Mouse (Mus musculus): ENCODE results near the gene Ttll5. TPM values are rescaled to one million over a fixed set of nuclear protein-coding genes. Genes with fewer than 3 reads are reported as not detected.

Gene Ttll5
- polyA plus RNA-seq, 2 experiments = 5.6 to 6.4 TPM

GRCm38 (mm10) chr12:85869423-85869822 is 45.0 kb downstream of the Ttll5 start:
- Histone ChIP-seq H3K4me1 (replicated peaks; ENCODE audit: control insufficient read depth in 2 of 2, insufficient read depth in 2 of 2, low read length in 1 of 2) (no peaks in the 10 kb centered on the region), H3K27me3 (ENCODE audit: control insufficient read depth, insufficient read depth, low read length) (no peaks in the 10 kb centered on the region), H3K4me3 (ENCODE audit: insufficient read depth in 1 of 2, low read depth in 2 of 2, low read length in 2 of 2) (no peak overlapping the region), H3K9me3 (ENCODE audit: control insufficient read depth, low read length) (no peaks in the 10 kb centered on the region), H3K4me2 (ENCODE audit: low read depth) (no peak overlapping the region), H3K9ac (replicated peaks) (no peak overlapping the region), H3K27ac (no peak overlapping the region), H3K36me3 (replicated peaks; ENCODE audit: control insufficient read depth, insufficient read depth, low read depth) (no peaks in the 10 kb centered on the region)
- no peak for DNase-seq (ENCODE audit: low read depth in 3 of 3, low spot score in 3 of 3)
- TF ChIP-seq CTCF (IDR thresholded peaks at IDR 0.05; ENCODE audit: low read depth) (no peak), EP300 (IDR thresholded peaks at IDR 0.05; ENCODE audit: low read depth) (no peak)
- ATAC-seq (ENCODE audit: insufficient read depth) = no peak
- WGBS (ENCODE audit: insufficient replicate concordance) = 75% methylated on average over 6 of the region's 6 CpGs

DNA sequence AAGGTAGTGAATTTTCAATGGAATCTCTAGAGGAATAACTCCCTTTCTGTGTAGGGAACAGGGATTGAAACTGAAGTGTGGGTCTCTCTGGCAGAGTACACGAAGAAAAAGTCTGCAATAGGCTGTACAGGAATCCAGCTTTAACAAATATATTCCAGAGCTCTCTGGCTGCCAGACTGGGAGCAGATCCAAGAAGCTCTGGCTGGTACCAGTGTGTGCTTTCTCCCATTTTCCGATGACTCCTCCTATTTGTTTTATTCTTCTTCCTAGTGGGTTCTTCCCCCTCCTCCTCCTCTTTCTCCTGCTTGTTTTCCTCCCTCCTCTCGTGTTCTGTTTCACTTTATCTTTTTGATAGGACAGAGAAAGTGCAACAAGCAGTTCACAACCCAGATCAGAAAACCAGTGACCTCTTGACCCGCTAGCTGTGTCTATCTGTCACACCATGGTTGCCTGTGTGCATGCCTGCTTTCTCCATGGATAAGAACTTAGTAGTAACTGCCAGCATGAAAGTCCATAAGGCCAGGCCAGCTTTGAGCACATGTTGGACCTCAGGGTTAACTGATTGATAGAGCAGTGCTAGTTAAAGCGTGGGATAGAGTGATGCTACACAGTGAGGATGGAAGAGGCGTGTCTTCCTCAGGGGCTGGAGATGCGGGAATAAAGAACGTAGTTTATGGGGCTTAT is 55.3 kb downstream of the Ttll5 start:
- Histone ChIP-seq H3K4me2 (ENCODE audit: low read depth) (no peak overlapping the region), H3K36me3 (replicated peaks; ENCODE audit: control insufficient read depth, insufficient read depth, low read depth) (peaks cover 5% of the 10 kb centered on the region; the same call in 1 of the 2 replicates), H3K27me3 (ENCODE audit: control insufficient read depth, insufficient read depth, low read length) (no peaks in the 10 kb centered on the region), H3K4me3 (ENCODE audit: insufficient read depth in 1 of 2, low read depth in 2 of 2, low read length in 2 of 2) (no peak overlapping the region), H3K9me3 (ENCODE audit: control insufficient read depth, low read length) (no peaks in the 10 kb centered on the region), H3K4me1 (replicated peaks; ENCODE audit: control insufficient read depth in 2 of 2, insufficient read depth in 2 of 2, low read length in 1 of 2) (no peaks in the 10 kb centered on the region), H3K27ac (no peak overlapping the region), H3K9ac (replicated peaks) (no peak overlapping the region)
- no peak for TF ChIP-seq CTCF (IDR thresholded peaks at IDR 0.05; ENCODE audit: low read depth)
- TF ChIP-seq EP300 (IDR thresholded peaks at IDR 0.05; ENCODE audit: low read depth) = no peak
- WGBS (ENCODE audit: insufficient replicate concordance) = 74% methylated on average over 8 of the region's 8 CpGs
- DNase-seq (ENCODE audit: low read depth in 3 of 3, low spot score in 3 of 3) (no peak), ATAC-seq (ENCODE audit: insufficient read depth) (no peak)

GRCm38 (mm10) chr12:85885024-85885423 is 60.6 kb downstream of the Ttll5 start:
- Histone ChIP-seq H3K36me3 (replicated peaks; ENCODE audit: control insufficient read depth, insufficient read depth, low read depth) (no peaks in the 10 kb centered on the region), H3K4me1 (replicated peaks; ENCODE audit: control insufficient read depth in 2 of 2, insufficient read depth in 2 of 2, low read length in 1 of 2) (no peaks in the 10 kb centered on the region), H3K4me2 (ENCODE audit: low read depth) (no peak overlapping the region), H3K27me3 (ENCODE audit: control insufficient read depth, insufficient read depth, low read length) (no peaks in the 10 kb centered on the region), H3K9ac (replicated peaks) (no peak overlapping the region), H3K4me3 (ENCODE audit: insufficient read depth in 1 of 2, low read depth in 2 of 2, low read length in 2 of 2) (no peak overlapping the region), H3K27ac (no peak overlapping the region), H3K9me3 (ENCODE audit: control insufficient read depth, low read length) (no peaks in the 10 kb centered on the region)
- TF ChIP-seq CTCF (IDR thresholded peaks at IDR 0.05; ENCODE audit: low read depth) = no peak
- ATAC-seq (ENCODE audit: insufficient read depth) (no peak), DNase-seq (ENCODE audit: low read depth in 3 of 3, low spot score in 3 of 3) (no peak)
- WGBS (ENCODE audit: insufficient replicate concordance) = 71% methylated on average over 3 of the region's 3 CpGs

- ATAC-seq (ENCODE audit: insufficient read depth) (no peak), DNase-seq (ENCODE audit: low read depth in 3 of 3, low spot score in 3 of 3) (no peak)
- no peak overlapping the region for H3K27ac ChIP-seq
Measured at GRCm38 (mm10) chr12:85890054-85890453, 65.6 kb downstream of the Ttll5 start.

GRCm38 (mm10) chr12:85903986-85904385 is 79.5 kb downstream of the Ttll5 start:
- H3K36me3 ChIP-seq (replicated peaks; ENCODE audit: control insufficient read depth, insufficient read depth, low read depth) = no peaks in the 10 kb centered on the region
- TF ChIP-seq EP300 (IDR thresholded peaks at IDR 0.05; ENCODE audit: low read depth) (no peak), CTCF (IDR thresholded peaks at IDR 0.05; ENCODE audit: low read depth) (no peak)
- no peak overlapping the region for H3K9ac ChIP-seq (replicated peaks)
- H3K9me3 ChIP-seq (ENCODE audit: control insufficient read depth, low read length) = no peaks in the 10 kb centered on the region
- H3K4me1 ChIP-seq (replicated peaks; ENCODE audit: control insufficient read depth in 2 of 2, insufficient read depth in 2 of 2, low read length in 1 of 2) = peaks cover 0 to 2% of the 10 kb centered on the region in 2 experiments; a peak in 1 of 4 replicates
- no peak overlapping the region for H3K4me3 ChIP-seq (ENCODE audit: insufficient read depth in 1 of 2, low read depth in 2 of 2, low read length in 2 of 2)
- WGBS (ENCODE audit: insufficient replicate concordance) = 69% methylated on average over 6 of the region's 6 CpGs
- no peak overlapping the region for H3K4me2 ChIP-seq (ENCODE audit: low read depth)
- no peak overlapping the region for H3K27ac ChIP-seq
- no peak for ATAC-seq (ENCODE audit: insufficient read depth)
- H3K27me3 ChIP-seq (ENCODE audit: control insufficient read depth, insufficient read depth, low read length) = no peaks in the 10 kb centered on the region
- no peak for DNase-seq (ENCODE audit: low read depth in 3 of 3, low spot score in 3 of 3)

More at GRCm38 (mm10) chr12:85890054-85890453, 65.6 kb downstream of the Ttll5 start:
- TF ChIP-seq CTCF (IDR thresholded peaks at IDR 0.05; ENCODE audit: low read depth) (no peak), EP300 (IDR thresholded peaks at IDR 0.05; ENCODE audit: low read depth) (no peak)
- Histone ChIP-seq H3K9ac (replicated peaks) (no peak overlapping the region), H3K4me3 (ENCODE audit: insufficient read depth in 1 of 2, low read depth in 2 of 2, low read length in 2 of 2) (no peak overlapping the region), H3K36me3 (replicated peaks; ENCODE audit: control insufficient read depth, insufficient read depth, low read depth) (no peaks in the 10 kb centered on the region; the same call in none of the 2 replicates), H3K9me3 (ENCODE audit: control insufficient read depth, low read length) (no peaks in the 10 kb centered on the region), H3K4me1 (replicated peaks; ENCODE audit: control insufficient read depth in 2 of 2, insufficient read depth in 2 of 2, low read length in 1 of 2) (no peaks in the 10 kb centered on the region), H3K27me3 (ENCODE audit: control insufficient read depth, insufficient read depth, low read length) (no peaks in the 10 kb centered on the region), H3K4me2 (ENCODE audit: low read depth) (no peak overlapping the region)
- 75% methylated on average over 4 of the region's 4 CpGs for whole genome bisulfite sequencing (ENCODE audit: insufficient replicate concordance)

All from liver, embryonic 14.5 days (tissue).